ENCODE assay signal across 10 mouse cellular contexts in genomic region chr2:132723958-132724431, GRCm38 (mm10). TPM values are rescaled to one million over a fixed set of nuclear protein-coding genes. Genes with fewer than 3 reads are reported as not detected.
A peak's percentile ranks its signal among the peaks of the same experiment; 100 is the strongest.
DNase-seq lines count a peak whose midpoint lies in the region; ATAC-seq and TF ChIP-seq lines count a peak whose summit lies in the region.
"Had no signal": no experiment of that assay in that cellular context is flagged by ENCODE, and none has a peak within 500 bp of the region (broad histone marks: within the 10 kb centered on the region; RNA-seq: fewer than 3 reads in every experiment).

No protein-coding gene starts in this region.

- peak overlapping the region; percentile 44; the same call in 1 of the 2 replicates for H3K27ac ChIP-seq in cerebellum, adult 2 months (ENCODE audit: insufficient read depth, low read length)
- H3K27ac ChIP-seq in midbrain, embryonic 11.5 days (ENCODE audit: low read depth, low read length), result no peak overlapping the region
- H3K27ac ChIP-seq in midbrain, embryonic 10.5 days (replicated peaks), result no peak overlapping the region
- H3K27ac ChIP-seq in kidney, embryonic 15.5 days, result no peak overlapping the region

- DNase-seq in cerebellum, adult 2 months, result peak in 1 of 2 experiments; percentile 75
- no peak for DNase-seq in cerebellum, adult 11 months
- DNase-seq in midbrain, embryonic 11.5 days (ENCODE audit: low spot score, missing footprints), result peak; percentile 86
- no peak for DNase-seq in midbrain, embryonic 10.5 days (ENCODE audit: low spot score)
- DNase-seq in mesoderm, embryonic 11.5 days (ENCODE audit: low read depth, low spot score), result peak; percentile 12
- DNase-seq in retina, postnatal 1 day, result peak; percentile 93
- DNase-seq in spleen, postnatal 14 days (ENCODE audit: low spot score in 2 of 2), result no peak
- DNase-seq: gastrocnemius, postnatal 36 days; lung, postnatal 14 days had no signal

- TF ChIP-seq CTCF in cerebellum, adult 2 months (IDR thresholded peaks at IDR 0.05; ENCODE audit: borderline replicate concordance, insufficient read depth, low read depth, low read length), result no peak

- H3K27me3 ChIP-seq in cerebellum, adult 2 months (ENCODE audit: control insufficient read depth, insufficient read depth, low read length), result no peaks in the 10 kb centered on the region
- no peaks in the 10 kb centered on the region for H3K27me3 ChIP-seq in midbrain, embryonic 11.5 days (ENCODE audit: control insufficient read depth, insufficient read depth, low read length)
- H3K27me3 ChIP-seq in midbrain, embryonic 10.5 days (ENCODE audit: low read depth, poor library complexity, severe bottlenecking), result no peaks in the 10 kb centered on the region
- H3K27me3 ChIP-seq in kidney, embryonic 15.5 days, result no peaks in the 10 kb centered on the region

- H3K4me3 ChIP-seq in cerebellum, adult 2 months (replicated peaks; ENCODE audit: insufficient read depth, low read depth, low read length), result no peak overlapping the region
- H3K4me3 ChIP-seq in midbrain, embryonic 11.5 days (ENCODE audit: low read depth, low read length), result no peak overlapping the region
- H3K4me3 ChIP-seq in midbrain, embryonic 10.5 days, result no peak overlapping the region
- no peak overlapping the region for H3K4me3 ChIP-seq in kidney, embryonic 15.5 days (replicated peaks)

- WGBS in cerebellum, adult 2 months, result 16% methylated on average over 5 of the region's 5 CpGs
- WGBS in midbrain, embryonic 11.5 days, result 51% methylated on average over 5 of the region's 5 CpGs
- WGBS in midbrain, embryonic 10.5 days, result 75% methylated on average over 5 of the region's 5 CpGs
- 58% methylated on average over 5 of the region's 5 CpGs for WGBS in kidney, embryonic 15.5 days

- no peak overlapping the region for H3K9ac ChIP-seq in midbrain, embryonic 11.5 days (ENCODE audit: low read length)
- no peak overlapping the region for H3K9ac ChIP-seq in kidney, embryonic 15.5 days

- H3K9me3 ChIP-seq in midbrain, embryonic 11.5 days (ENCODE audit: control insufficient read depth, low read length), result no peaks in the 10 kb centered on the region
- H3K9me3 ChIP-seq in midbrain, embryonic 10.5 days (replicated peaks), result no peaks in the 10 kb centered on the region
- H3K9me3 ChIP-seq in kidney, embryonic 15.5 days (replicated peaks), result no peaks in the 10 kb centered on the region

- ATAC-seq in midbrain, embryonic 11.5 days (ENCODE audit: low FRiP score), result peak; percentile 66
- no peak for ATAC-seq in kidney, embryonic 15.5 days (replicated peaks; ENCODE audit: low FRiP score)

- H3K4me2 ChIP-seq in midbrain, embryonic 11.5 days, result no peak overlapping the region
- no peak overlapping the region for H3K4me2 ChIP-seq in kidney, embryonic 15.5 days

- H3K4me1 ChIP-seq in cerebellum, adult 2 months (ENCODE audit: control insufficient read depth, insufficient read depth, low read length), result peaks cover 15% of the 10 kb centered on the region
- H3K4me1 ChIP-seq in midbrain, embryonic 11.5 days (ENCODE audit: control insufficient read depth, insufficient read depth, low read length), result peaks cover 4% of the 10 kb centered on the region
- peaks cover 16% of the 10 kb centered on the region for H3K4me1 ChIP-seq in midbrain, embryonic 10.5 days
- peaks cover 13% of the 10 kb centered on the region; the same call in 1 of the 2 replicates for H3K4me1 ChIP-seq in kidney, embryonic 15.5 days

- H3K36me3 ChIP-seq in midbrain, embryonic 11.5 days (ENCODE audit: control insufficient read depth, insufficient read depth, low read length), result no peaks in the 10 kb centered on the region
- H3K36me3 ChIP-seq in midbrain, embryonic 10.5 days, result no peaks in the 10 kb centered on the region
- H3K36me3 ChIP-seq in kidney, embryonic 15.5 days, result no peaks in the 10 kb centered on the region

- TF ChIP-seq POLR2A in cerebellum, adult 2 months (IDR thresholded peaks at IDR 0.05; ENCODE audit: borderline replicate concordance, insufficient read depth, low read length), result no peak

RNA-seq across cellular contexts. Expression of gene Shld1, which starts 37.3 kb away (rescaled TPM):
- polyA plus RNA-seq in cerebellum, adult 2 months (2012; rRNA removed), result 29.5 and 29.7 TPM in 2 replicates
- 17.9 and 20.5 TPM in 2 replicates for polyA plus RNA-seq in midbrain, embryonic 11.5 days (2014; fragmentation: Nextera tagmentation; extraction: Ambion mirVana)
- polyA plus RNA-seq in midbrain, embryonic 10.5 days (2016; fragmentation: Nextera tagmentation; extraction: Ambion mirVana), result 16.4 and 20.4 TPM in 2 replicates
- polyA plus RNA-seq in kidney, embryonic 15.5 days (2015; fragmentation: Nextera tagmentation; extraction: Ambion mirVana), result 15.2 and 16.2 TPM in 2 replicates

RNA-seq across cellular contexts. Expression of gene Chgb, which starts 57.1 kb away (rescaled TPM):
- 330 and 333 TPM in 2 replicates for polyA plus RNA-seq in cerebellum, adult 2 months (2012; rRNA removed)
- polyA plus RNA-seq in midbrain, embryonic 11.5 days (2014; fragmentation: Nextera tagmentation; extraction: Ambion mirVana), result 23.0 and 25.5 TPM in 2 replicates
- 6.2 and 17.8 TPM in 2 replicates for polyA plus RNA-seq in midbrain, embryonic 10.5 days (2016; fragmentation: Nextera tagmentation; extraction: Ambion mirVana)
- 4.3 and 31.0 TPM in 2 replicates for polyA plus RNA-seq in kidney, embryonic 15.5 days (2015; fragmentation: Nextera tagmentation; extraction: Ambion mirVana)

Comparison
In these comparisons a context has a peak if more than half of its experiments do, and no peak if none do; other contexts are left out.
1. DNase-seq: peak in midbrain, embryonic 11.5 days (single experiment), mesoderm, embryonic 11.5 days (single experiment) and retina, postnatal 1 day (single experiment); none in cerebellum, adult 11 months (single experiment), midbrain, embryonic 10.5 days (single experiment) and spleen, postnatal 14 days (0 of 2).
2. RNA of gene Chgb, which starts 57.1 kb away (polyA plus RNA-seq): 330 to 333 TPM in cerebellum, adult 2 months; 4.3 to 31.0 TPM in kidney, embryonic 15.5 days, 23.0 to 25.5 TPM in midbrain, embryonic 11.5 days and 6.2 to 17.8 TPM in midbrain, embryonic 10.5 days; every median in the first group is over 10 times any median in the second.